Mouse (Mus musculus) brain, embryonic 14.5 days (tissue): ENCODE measurements at regions not wholly inside any gene's neighbourhood (a gene's known extent, or its start where the extent isn't known, plus 50 kb on each side); places are given as distances from the start of the nearest gene placed in this dataset.

Experiments
- DNase-seq: peaks from one replicate; pipeline ENCODE4 v3.0.0-alpha.2; 2011; ENCODE audit warnings: low read depth
- CTCF ChIP-seq: fragments of 200-500 bp; IDR thresholded peaks from 2 replicates; pipeline ENCODE4 v1.5.1; 2012; ENCODE audit warnings: inconsistent platforms, mild to moderate bottlenecking, moderate library complexity, borderline replicate concordance; ENCODE audit not compliant: insufficient read depth, insufficient read length; ENCODE audit errors: extremely low read depth
- POLR2A ChIP-seq: fragments of 200-500 bp; IDR thresholded peaks from 2 replicates; pipeline ENCODE4 v1.6.1; 2012; ENCODE audit warnings: mild to moderate bottlenecking, inconsistent platforms, borderline replicate concordance; ENCODE audit not compliant: poor library complexity, insufficient read depth, insufficient read length, severe bottlenecking; ENCODE audit errors: extremely low read depth

DNA sequence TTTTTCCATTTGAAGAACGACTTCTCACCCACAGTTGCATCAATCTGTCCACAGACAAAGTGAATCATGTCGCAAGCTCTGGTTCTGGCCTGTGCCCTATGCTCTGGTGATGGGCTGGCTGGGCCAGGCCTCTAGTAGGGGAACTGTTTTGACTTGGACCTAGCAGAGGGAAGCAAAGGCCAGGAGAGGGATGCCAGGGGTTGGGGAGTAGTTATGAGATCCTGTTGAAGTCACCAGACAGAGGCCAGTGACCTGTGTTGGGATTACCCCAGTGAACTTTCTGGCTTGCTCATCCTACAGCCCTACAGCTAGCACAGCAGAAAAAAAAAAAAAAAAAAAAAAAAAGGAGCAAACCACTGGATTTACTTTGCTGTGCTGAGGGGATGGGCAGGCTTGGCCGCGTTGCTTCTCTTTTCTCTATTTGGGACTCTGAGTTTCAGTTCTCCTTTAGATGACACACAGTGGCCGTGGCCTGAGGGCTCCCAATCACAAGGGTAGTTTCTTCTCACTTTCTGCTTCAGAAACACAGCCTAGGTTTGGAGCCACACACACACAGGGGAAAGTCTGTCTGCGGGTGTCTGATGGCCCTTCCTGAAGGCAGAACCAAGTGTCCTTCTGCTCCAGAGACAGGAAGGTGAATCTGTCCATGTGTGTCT is 228.2 kb downstream of the Uaca start:
- TF ChIP-seq POLR2A: no peak
- DNase-seq: no peak

DNA sequence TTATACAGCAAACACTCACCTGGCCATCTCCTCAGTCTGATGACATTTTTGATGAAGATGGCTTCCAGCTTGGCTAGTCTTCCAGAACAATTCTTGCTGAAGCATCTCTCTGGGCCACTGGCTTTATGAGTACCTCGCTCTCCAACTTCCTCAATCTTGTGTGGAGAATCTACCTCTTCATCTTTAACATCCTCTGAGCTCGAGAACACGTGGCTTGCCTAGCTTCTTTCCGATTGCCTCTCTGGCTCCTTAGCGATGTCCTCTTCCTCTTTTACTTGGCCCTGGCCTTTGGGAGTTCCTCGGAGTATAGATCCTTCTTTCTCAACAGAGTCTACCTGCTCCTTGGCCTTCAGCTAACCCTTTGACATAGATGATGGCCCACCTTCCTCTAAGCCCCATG is 231.0 kb downstream of the Uaca start:
- DNase-seq: no peak
- TF ChIP-seq CTCF (no peak), POLR2A (no peak)

DNA sequence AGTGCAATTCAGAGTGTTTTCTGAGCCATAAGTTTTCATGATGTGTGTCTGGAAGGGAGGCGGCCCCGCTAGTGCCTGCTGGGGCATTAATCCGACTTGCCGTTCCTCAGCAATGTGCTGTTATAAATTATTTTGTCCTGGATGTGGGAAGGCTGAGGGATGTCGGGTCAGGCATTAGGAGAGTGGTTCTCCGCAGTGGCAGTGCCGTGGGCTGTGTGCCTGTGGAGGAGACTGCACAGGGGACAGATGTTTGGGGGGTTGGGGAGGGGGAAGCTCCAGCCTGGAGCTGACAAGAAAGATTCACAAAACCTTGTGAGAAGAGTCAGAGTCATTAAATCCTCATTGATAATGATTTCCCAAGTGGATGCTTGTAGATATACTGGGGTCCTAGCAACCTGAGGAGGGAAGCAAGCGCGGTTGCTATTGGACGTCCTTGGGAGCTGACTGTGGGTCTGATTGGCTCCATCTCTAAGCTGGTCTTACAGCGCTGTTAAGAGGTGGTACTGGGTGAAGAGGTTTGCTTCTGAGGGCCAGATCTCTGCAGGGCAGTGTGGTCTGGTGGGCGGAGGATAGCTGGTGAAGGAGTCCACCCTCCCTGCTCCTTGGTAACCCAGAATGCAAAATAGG is 234.5 kb downstream of the Uaca start:
- TF ChIP-seq CTCF (no peak), POLR2A (no peak)
- DNase-seq: peak; percentile 28

DNA sequence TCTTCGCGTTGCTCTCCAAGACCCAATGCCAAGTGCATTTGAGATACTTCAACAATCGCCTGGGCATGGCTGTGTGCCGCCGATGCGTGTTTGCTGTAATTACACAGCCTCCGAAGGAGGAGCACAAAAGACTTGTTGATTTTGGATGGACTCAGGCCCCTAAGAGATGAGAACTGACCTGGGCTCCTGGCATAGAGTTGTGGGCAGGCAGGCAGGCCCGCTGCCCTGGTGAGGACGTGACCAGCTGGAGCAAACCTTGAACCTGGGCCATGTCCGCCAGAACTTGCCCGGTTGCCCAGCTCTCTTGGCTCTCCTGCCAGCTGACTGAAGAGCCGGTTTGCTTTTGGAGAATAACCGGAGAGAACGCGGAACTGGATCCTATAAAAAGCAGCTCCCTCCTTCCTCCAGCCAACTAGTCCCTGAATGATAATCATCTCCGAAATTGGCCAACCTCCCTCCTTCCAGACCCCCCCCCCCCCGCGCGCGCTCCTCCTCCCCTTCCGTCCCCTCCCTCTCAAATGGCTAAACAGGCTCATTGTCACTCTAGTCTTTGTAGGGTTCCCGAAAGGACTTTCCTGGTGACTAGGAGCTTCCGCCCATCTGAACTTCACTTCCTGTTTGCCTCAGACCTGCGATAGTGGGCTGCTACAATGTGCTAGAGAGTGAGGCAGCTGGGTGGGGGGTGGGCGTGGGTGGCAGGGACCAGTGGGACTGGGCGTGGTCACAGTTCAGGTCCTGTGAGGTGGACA is 237.5 kb downstream of the Uaca start:
- TF ChIP-seq CTCF (no peak), POLR2A (no peak)
- peak; percentile 72 for DNase-seq

DNA sequence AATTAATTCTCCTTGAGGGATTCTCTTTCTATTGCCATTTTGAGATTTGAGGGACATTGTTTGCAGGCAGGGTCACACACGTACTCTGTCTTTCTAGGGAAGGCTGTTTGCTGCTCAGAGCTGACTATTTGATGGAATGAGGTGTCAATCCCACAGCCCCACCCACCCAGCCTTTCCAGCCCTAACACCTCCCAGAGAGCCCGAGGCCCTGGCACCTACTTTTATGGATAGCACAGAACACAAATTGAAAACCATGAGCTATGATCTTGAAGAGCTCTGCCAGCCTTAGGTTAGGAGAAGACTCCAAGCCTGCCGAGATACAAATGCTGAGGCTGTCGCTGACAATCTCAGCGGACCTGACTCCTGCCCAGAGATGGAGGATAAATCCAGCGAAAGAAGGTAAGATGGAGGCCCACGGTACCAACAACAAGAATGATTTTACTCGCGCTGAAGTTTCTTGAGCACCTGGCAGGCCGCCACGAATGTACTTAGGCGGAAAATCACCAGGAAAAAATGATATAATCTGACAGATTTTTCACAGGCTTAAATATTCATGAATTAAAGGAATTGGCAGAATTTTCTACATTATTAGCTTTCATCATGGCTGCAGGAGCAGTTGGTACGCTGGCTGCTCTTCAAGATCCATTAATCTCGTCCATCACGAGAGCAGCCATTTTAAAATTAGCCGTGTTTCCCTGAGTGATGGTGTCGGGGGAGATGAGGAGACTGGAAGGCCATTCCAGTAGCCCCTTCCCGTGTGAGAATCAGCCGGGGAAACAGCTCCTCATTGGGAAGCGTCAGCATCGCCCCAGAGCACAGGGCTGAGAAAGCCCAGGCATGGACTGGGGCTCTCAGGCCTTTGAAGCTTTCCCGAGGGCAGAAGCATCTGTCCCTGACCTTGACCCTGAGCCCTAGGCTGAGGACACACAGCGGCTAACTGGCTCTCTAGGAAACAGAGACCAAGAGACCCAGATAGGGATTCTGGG is 238.4 kb downstream of the Uaca start:
- peak; percentile 84 for DNase-seq
- no peak for TF ChIP-seq CTCF
- TF ChIP-seq POLR2A: no peak

DNA sequence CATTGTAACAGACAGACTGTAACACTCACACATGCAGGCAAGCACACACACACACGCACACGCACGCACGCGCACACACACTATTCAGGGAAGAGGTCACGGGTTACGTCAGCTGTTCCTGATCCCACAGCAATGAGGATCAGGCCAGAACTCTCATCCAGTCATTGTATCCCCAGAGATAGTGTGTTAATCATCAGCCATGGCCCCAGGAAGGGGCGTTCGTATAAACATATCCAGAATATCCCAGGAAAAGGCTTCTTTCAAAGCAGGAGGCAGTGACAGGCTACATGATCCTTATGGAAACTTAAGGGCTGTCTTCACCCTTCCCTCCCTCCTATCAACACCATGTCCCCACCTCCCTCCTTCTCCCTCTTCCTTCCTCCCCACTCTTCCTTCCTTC is 239.3 kb downstream of the Uaca start:
- TF ChIP-seq POLR2A (no peak), CTCF (no peak)

DNA sequence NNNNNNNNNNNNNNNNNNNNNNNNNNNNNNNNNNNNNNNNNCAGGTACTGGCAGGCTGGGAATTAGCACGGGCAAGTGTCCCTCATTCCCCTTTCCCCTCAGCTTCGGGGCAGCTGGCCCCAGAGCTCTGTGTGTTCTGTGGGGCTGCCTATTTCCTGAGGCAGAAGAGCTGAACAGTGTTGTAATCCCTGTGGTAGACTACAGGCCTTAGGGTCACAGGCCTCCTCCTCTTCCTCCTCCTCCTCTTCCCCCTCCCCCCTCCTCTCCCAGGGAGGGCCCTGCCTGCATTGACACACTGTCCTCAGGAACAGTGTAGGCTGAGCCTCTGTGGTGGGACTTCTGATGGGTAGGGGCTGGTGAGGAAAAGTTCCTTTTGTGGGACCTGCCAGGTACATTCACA is 247.7 kb downstream of the Uaca start:
- TF ChIP-seq POLR2A (no peak), CTCF (no peak)
- no peak for DNase-seq

More for the DNA sequence above, 239.3 kb downstream of the Uaca start:
- no peak for DNase-seq

- TF ChIP-seq CTCF (no peak), POLR2A (no peak)
These were observed 250.6 kb downstream of the Uaca start for GRCm38 (mm10) chr9:61044983-61045382.

GRCm38 (mm10) chr9:61046517-61046916 is 252.2 kb downstream of the Uaca start:
- TF ChIP-seq POLR2A (no peak), CTCF (peak; percentile 85)
- DNase-seq: peak; percentile 89

More at GRCm38 (mm10) chr9:61044983-61045382, 250.6 kb downstream of the Uaca start:
- no peak for DNase-seq

DNA sequence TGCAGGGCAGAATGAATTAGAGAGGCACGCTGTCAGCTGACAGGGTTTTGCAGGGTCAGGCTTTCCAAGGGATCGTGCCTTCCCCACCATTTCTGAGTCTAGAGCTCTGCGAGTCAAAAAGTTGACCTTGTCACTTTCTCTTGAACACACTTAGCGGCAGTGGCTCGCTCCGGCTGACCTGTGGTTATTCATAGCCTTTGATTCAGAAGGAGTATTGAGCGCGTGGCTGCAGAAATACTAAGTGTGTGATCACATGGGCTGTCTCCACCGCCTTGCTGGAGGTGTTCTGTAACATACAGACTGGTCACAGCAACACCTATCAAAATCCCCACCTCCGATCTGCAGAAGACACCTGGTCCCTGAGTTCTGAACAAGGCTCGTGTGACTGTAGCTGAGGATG is 252.9 kb downstream of the Uaca start:
- TF ChIP-seq POLR2A: no peak
- TF ChIP-seq CTCF: no peak
- DNase-seq: no peak

DNA sequence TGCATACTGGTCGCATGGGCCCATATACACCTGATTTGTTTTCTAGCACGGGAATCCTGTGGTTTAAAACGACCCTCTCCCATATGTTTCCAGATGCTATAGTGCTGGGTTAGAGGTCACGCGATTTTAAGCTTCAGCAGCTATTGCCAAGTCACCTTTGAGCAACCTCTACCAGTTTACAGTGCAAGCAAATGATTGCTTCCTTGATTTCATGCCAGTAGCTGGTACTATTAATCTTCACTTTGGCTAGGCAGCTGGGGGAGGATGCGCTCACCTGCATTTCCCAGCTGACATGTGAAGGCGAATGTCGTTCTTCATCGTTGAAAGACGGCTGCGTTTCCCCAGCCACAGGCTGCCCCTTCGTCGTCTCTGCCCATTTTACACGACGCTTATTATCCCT is 254.2 kb downstream of the Uaca start:
- TF ChIP-seq CTCF (no peak), POLR2A (no peak)
- DNase-seq: no peak

- TF ChIP-seq CTCF: no peak
- no peak for TF ChIP-seq POLR2A
- DNase-seq: no peak
These were observed 258.3 kb downstream of the Uaca start for GRCm38 (mm10) chr9:61052621-61053020.
